Mouse (Mus musculus): ENCODE results near the gene Tmem252.
"Not testable (repeated sequence)": the region's sequence is repeated elsewhere in the genome, so short reads cannot be mapped to it uniquely, and the experiment has no call there.

DNA sequence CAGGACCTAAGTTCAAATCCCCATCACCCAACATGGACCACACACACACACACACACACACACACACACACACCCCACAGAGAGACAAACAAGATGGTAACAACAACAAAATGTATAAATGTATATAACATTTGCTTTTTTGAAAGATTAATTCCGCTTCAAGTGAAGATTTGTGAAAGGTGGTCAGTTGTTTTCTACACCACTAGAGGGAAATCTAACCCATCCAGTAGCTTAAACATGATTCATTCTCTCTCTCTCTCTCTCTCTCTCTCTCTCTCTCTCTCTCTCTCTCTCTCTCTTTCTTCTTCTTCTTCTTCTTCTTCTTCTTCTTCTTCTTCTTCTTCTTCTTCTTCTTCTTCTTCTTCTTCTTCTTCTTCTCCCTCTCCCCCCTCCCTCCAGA is 29.4 kb downstream of the Tmem252 start:
- not testable (repeated sequence) for TF ChIP-seq POLR2A (IDR thresholded peaks at IDR 0.05; ENCODE audit: low read depth, low read length); CTCF (IDR thresholded peaks at IDR 0.05; ENCODE audit: borderline replicate concordance, insufficient read depth, low read length)

Measured in embryonic fibroblast, embryonic 13.5 days (primary cell).